Mouse (Mus musculus): ENCODE results near the gene Gm21915. TPM values are rescaled to one million over a fixed set of nuclear protein-coding genes. Genes with fewer than 3 reads are reported as not detected.

Gm21915 gene
- polyA plus RNA-seq, 1 experiment from 2014 or later: not detected

Other genes starting within 250 kb of the Gm21915 start
- gene Gramd1b, start 139.2 kb upstream of the Gm21915 start, polyA plus RNA-seq (2015; fragmentation: Nextera tagmentation; extraction: Ambion mirVana): 0.44 and 0.78 TPM in 2 replicates
- 1.6 and 1.7 TPM in 2 replicates for gene Clmp, start 15.3 kb downstream of the Gm21915 start, polyA plus RNA-seq (2015; fragmentation: Nextera tagmentation; extraction: Ambion mirVana)
- 1,780 and 2,224 TPM in 2 replicates for gene Hspa8, start 130.4 kb downstream of the Gm21915 start, polyA plus RNA-seq (2015; fragmentation: Nextera tagmentation; extraction: Ambion mirVana)
- not detected in 2 replicates for gene Bsx, start 203.5 kb downstream of the Gm21915 start, polyA plus RNA-seq (2015; fragmentation: Nextera tagmentation; extraction: Ambion mirVana)

All from liver, embryonic 13.5 days (tissue).